Mouse (Mus musculus): ENCODE measurements around the gene Ly6g6f.

Gene Ly6g6f

GRCm38 (mm10) chr17:35105740-35106389 lies 20.5 kb upstream of the Ly6g6f start:
- no peak for DNase-seq (ENCODE audit: low spot score)

- DNase-seq (ENCODE audit: low spot score) = no peak
These were observed 19.3 kb upstream of the Ly6g6f start for GRCm38 (mm10) chr17:35104754-35105153.

GRCm38 (mm10) chr17:35104079-35104478 lies 18.7 kb upstream of the Ly6g6f start:
- DNase-seq (ENCODE audit: low spot score) = no peak

GRCm38 (mm10) chr17:35103221-35103690 lies 17.8 kb upstream of the Ly6g6f start:
- DNase-seq (ENCODE audit: low spot score) = no peak

- peak; percentile 74 for DNase-seq (ENCODE audit: low spot score)
These were observed 16.9 kb upstream of the Ly6g6f start for GRCm38 (mm10) chr17:35102299-35102698.

GRCm38 (mm10) chr17:35101161-35101560 lies 15.8 kb upstream of the Ly6g6f start:
- no peak for DNase-seq (ENCODE audit: low spot score)

GRCm38 (mm10) chr17:35100196-35100765 lies 14.9 kb upstream of the Ly6g6f start:
- no peak for DNase-seq (ENCODE audit: low spot score)

GRCm38 (mm10) chr17:35097164-35097655 lies 11.8 kb upstream of the Ly6g6f start:
- no peak for DNase-seq (ENCODE audit: low spot score)

GRCm38 (mm10) chr17:35096597-35096996 lies 11.2 kb upstream of the Ly6g6f start:
- no peak for DNase-seq (ENCODE audit: low spot score)

GRCm38 (mm10) chr17:35094475-35095365 lies 9.3 kb upstream of the Ly6g6f start:
- DNase-seq (ENCODE audit: low spot score) = no peak

GRCm38 (mm10) chr17:35092403-35093198 lies 7.2 kb upstream of the Ly6g6f start:
- DNase-seq (ENCODE audit: low spot score) = peak; percentile 62

GRCm38 (mm10) chr17:35090166-35090932 lies 4.9 kb upstream of the Ly6g6f start:
- peak; percentile 87 for DNase-seq (ENCODE audit: low spot score)

- peak; percentile 97 for DNase-seq (ENCODE audit: low spot score)
These were observed 3.6 kb upstream of the Ly6g6f start, which contains the start of gene Abhd16a for GRCm38 (mm10) chr17:35088825-35089644. Gene Abhd16a (plus strand): TSS chr17:35089263.

- DNase-seq (ENCODE audit: low spot score) = no peak
These were observed 2.7 kb upstream of the Ly6g6f start for GRCm38 (mm10) chr17:35088151-35088550.

GRCm38 (mm10) chr17:35083929-35084497 lies 1.4 kb downstream of the Ly6g6f start:
- DNase-seq (ENCODE audit: low spot score) = no peak

- peak; percentile 57 for DNase-seq (ENCODE audit: low spot score)
These were observed 2.4 kb downstream of the Ly6g6f start for GRCm38 (mm10) chr17:35082841-35083576.

GRCm38 (mm10) chr17:35080710-35081109 lies 4.7 kb downstream of the Ly6g6f start:
- no peak for DNase-seq (ENCODE audit: low spot score)

GRCm38 (mm10) chr17:35080248-35080647 lies 5.2 kb downstream of the Ly6g6f start:
- DNase-seq (ENCODE audit: low spot score) = no peak

GRCm38 (mm10) chr17:35079778-35080177 lies 5.6 kb downstream of the Ly6g6f start:
- no peak for DNase-seq (ENCODE audit: low spot score)

All from MN1 (cell line).